Mouse (Mus musculus): ENCODE measurements around the gene Olfr1170.

Gene Olfr1170

DNA sequence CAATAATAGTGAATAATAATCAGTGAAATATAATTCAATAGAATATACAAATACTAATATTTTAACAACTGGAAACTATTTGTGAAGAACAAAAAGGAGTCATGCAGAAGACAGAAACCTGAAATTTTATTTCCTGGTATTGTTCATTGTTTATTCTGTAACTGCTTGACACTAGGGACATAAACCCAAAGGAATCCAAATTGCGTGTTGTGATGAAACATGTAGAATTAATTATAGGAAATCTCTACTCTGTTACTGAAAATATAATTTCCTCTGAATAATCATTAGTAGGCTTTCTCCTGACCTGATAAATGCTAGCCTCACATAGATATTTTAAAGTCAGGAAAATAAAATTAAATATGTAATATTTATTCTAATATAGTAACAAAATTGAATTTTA, at the start of gene Olfr1170:
TSS of gene Olfr1170 (minus strand) at position 101 of the 400 bp plus-strand sequence.
- DNase-seq: no peak

DNA sequence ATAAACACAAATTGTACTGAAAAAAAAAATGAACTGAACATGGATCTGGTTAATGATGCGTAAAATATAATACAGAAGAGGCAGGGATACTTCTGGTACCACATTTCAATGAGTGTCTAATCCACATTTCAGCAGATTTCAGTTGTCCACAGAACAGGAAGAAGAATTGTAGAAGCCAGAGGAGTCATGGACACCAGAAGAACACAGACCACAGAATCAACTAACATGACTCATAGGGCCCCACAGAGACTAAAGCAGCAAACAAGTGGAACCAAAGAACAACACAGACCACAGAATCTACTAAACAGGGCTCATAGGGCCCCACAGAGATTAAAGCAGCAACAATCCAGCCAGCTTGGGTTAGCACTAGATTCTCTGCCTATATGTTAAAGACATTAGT, 7.3 kb downstream of the Olfr1170 start:
- DNase-seq: no peak

DNA sequence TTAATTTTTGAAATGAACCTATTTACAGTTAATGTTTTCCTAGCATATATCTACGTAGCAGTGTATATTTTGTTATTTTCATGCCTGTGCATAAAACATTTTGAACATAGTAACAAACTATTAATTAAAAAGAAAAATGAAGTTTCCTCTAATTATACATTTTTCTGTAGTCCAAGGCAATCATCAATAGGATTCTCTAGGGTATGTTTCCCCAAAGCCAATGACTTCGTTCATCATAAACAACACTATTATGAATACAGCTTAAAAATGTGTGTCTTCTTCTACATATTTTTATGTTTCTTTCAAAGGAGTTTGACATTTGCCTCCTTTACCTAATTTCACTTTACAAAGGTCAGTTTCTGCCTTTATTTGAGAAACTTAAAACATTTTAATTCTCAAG, 46.6 kb downstream of the Olfr1170 start, which contains the start of gene Olfr1168:
TSS of gene Olfr1168 (plus strand) at position 301 of the 400 bp plus-strand sequence.
- no peak for DNase-seq

Data from kidney, postnatal 25 days (tissue).